Mouse (Mus musculus) layer of hippocampus, adult 2 months (tissue): ENCODE results near the gene Tes. TPM values are rescaled to one million over a fixed set of nuclear protein-coding genes. Genes with fewer than 3 reads are reported as not detected.

Source experiments
- DNase-seq, 2 experiments: peaks; one replicate each; pipeline ENCODE4 v3.0.0; 2022; ENCODE audit warnings: low spot score in 2 of 2
- H3K27ac ChIP-seq: fragments of 200-600 bp; 2 replicates; pipeline ENCODE4 v1.8.1; 2022
- H3K4me3 ChIP-seq: fragments of 200-600 bp; 2 replicates; pipeline ENCODE4 v1.8.1; 2022; ENCODE audit warnings: mild to moderate bottlenecking
- CTCF ChIP-seq: fragments of 200-600 bp; conservative IDR thresholded peaks from 2 replicates; pipeline ENCODE4 v1.8.1; 2022; ENCODE audit warnings: antibody characterized with exemption, mild to moderate bottlenecking, moderate library complexity
- total RNA-seq, 2 experiments: library from RNA; stranded (reverse); gene quantifications; 2 replicates each; pipeline ENCODE4 v1.2.3; 2021

Gene Tes
- total RNA-seq, 2 experiments from 2014 or later: 1.8 to 2.8 TPM

GRCm38 (mm10) chr6:17097301-17097700 is 32.4 kb downstream of the Tes start:
- DNase-seq: no peak
- Histone ChIP-seq H3K4me3 (no peak overlapping the region), H3K27ac (no peak overlapping the region)
- no peak for TF ChIP-seq CTCF

DNA sequence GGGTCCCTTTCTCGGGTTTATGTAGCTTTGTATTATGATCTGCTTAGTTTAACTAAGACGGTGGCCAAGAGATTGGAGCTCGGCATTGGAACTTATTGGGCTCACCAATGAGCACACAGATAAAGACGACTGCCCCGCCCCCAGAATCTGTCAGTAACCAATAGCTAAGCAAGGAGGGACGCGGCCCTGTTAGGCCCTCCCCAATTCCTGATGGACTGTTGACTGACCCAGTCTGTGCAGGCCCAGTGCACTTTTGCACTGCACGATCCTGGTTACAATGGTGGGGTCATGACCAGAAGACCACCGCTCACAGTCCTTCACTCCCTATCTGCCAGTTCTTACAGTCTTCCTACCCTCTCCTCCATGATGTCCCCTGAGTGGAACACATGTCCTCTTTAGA is 33.6 kb downstream of the Tes start:
- no peak for DNase-seq
- Histone ChIP-seq H3K27ac (no peak overlapping the region), H3K4me3 (no peak overlapping the region)
- TF ChIP-seq CTCF: no peak

DNA sequence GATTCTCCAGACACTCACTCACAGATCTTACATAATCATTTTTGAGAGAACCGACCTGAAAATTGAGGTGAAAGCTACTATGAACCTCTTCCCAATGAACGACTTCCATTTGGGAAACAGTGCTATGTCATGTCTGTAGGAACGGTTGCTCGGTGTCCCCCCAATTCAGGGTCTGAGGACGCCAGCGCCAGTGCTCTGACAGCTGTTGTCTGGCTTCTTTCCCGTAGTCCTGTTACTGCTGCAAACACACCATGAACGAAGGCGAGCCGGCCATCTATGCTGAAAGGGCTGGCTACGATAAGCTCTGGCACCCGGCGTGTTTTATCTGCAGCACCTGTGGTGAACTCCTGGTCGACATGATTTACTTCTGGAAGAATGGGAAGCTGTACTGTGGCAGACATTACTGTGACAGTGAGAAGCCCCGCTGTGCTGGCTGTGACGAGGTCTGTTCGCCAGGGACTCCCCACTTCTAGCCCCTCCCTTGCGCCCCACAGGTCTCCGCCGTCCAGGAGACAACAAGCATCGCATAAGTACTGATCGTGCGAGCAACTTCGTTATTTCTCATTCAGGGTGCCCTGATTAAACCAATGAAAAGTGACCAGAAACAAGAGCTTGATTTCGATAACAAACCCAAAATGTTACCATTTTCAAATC is 34.7 kb downstream of the Tes start:
- H3K27ac ChIP-seq: no peak overlapping the region
- TF ChIP-seq CTCF: no peak
- H3K4me3 ChIP-seq: no peak overlapping the region
- DNase-seq: no peak

DNA sequence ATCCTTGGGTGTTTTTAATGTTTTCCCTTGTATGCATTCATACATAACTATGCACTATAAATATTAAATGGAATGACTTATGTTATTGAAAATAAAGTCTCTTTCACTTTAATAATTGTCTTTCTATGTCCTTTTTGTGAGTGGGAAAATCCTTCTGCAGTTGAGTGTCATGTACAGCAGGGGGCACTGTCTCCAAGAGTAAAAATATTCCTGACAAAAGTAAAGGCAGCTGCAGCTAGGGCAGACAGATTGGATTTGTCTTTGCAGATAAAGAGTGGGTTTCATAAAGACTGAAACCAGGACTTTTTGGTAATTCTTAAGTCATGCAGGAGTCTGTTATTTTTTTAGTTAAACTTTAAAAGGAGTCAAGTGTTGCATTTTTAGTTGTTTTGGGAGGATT is 40.8 kb downstream of the Tes start:
- H3K4me3 ChIP-seq: no peak overlapping the region
- no peak overlapping the region for H3K27ac ChIP-seq
- DNase-seq: peak; percentile 55 to 76
- TF ChIP-seq CTCF: peak; percentile 94

DNA sequence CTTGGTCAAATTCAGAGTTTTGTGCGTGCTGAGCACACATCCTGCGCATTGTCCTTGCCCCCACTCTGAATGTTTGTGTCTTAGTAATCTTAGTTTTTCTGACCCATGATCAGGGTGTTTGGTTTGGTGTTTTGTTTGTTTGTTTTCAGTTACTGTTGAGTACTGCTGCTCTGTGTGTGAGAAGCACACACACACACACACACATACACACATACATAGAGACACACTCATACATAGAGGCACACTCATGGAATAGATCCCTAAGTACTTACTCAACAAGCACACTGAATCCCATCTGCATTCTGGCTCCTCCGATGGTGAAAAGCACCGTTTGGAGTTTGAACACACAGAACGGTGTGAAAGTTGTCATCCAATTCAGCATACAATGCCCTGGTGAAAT is 41.5 kb downstream of the Tes start:
- no peak overlapping the region for H3K27ac ChIP-seq
- TF ChIP-seq CTCF: no peak
- H3K4me3 ChIP-seq: no peak overlapping the region
- no peak for DNase-seq

DNA sequence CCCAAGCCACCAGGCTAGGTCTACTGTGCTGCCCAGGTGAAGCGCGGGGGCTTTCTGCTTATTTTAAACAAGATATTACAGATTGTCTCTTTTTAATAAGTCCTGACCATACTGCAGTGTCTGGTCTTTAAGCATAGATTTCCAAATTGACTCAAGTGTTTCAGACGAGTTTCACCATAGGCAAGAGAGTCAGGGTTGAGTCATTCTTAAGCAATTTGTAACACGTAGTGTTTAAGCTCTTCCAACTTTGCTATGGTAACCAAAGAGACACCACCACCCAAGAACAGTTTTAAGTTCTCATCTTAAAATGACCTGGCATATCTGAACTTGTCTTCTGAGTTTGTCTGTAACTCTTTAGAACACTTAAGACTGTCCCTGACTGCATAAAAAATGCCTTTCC is 44.3 kb downstream of the Tes start:
- no peak for TF ChIP-seq CTCF

DNA sequence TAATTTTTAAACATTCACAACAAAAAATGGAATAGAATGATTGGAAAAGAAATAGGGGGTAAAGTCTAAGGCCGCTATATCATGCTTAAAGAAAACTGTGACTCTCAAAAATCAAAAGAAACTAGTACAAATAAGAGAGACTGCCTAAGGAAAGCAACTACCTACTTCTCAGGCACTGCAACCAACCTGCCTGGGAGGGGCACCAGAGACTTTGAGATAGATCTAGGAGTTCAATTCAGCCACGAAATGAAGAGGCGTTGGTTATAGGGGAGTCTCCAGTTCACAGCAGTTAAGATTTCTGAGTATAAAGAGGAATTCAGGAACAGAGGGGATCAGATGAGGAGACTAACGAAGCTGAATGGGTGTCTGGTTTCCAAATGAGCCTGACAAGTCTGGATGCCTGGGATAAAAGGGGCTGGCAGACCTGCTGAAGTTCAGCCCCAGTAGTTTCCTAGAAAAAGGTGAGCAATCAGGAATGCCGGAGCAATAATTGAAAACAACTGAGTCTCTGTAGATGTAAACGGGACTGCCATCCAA is 45.7 kb downstream of the Tes start:
- no peak overlapping the region for H3K4me3 ChIP-seq
- TF ChIP-seq CTCF: peak; percentile 69
- DNase-seq: no peak
- H3K27ac ChIP-seq: no peak overlapping the region

More for the DNA sequence above, 44.3 kb downstream of the Tes start:
- Histone ChIP-seq H3K4me3 (no peak overlapping the region), H3K27ac (no peak overlapping the region)
- DNase-seq: no peak

- H3K4me3 ChIP-seq: no peak overlapping the region
- DNase-seq: no peak
- no peak for TF ChIP-seq CTCF
- H3K27ac ChIP-seq: no peak overlapping the region
These were observed 47.1 kb downstream of the Tes start for GRCm38 (mm10) chr6:17112081-17112480.

GRCm38 (mm10) chr6:17112990-17113389 is 48.0 kb downstream of the Tes start:
- no peak for TF ChIP-seq CTCF
- Histone ChIP-seq H3K4me3 (no peak overlapping the region), H3K27ac (no peak overlapping the region)
- no peak for DNase-seq

- DNase-seq: no peak
- H3K4me3 ChIP-seq: no peak overlapping the region
- TF ChIP-seq CTCF: no peak
- H3K27ac ChIP-seq: no peak overlapping the region
These were observed 49.6 kb downstream of the Tes start for GRCm38 (mm10) chr6:17114588-17114987.

DNA sequence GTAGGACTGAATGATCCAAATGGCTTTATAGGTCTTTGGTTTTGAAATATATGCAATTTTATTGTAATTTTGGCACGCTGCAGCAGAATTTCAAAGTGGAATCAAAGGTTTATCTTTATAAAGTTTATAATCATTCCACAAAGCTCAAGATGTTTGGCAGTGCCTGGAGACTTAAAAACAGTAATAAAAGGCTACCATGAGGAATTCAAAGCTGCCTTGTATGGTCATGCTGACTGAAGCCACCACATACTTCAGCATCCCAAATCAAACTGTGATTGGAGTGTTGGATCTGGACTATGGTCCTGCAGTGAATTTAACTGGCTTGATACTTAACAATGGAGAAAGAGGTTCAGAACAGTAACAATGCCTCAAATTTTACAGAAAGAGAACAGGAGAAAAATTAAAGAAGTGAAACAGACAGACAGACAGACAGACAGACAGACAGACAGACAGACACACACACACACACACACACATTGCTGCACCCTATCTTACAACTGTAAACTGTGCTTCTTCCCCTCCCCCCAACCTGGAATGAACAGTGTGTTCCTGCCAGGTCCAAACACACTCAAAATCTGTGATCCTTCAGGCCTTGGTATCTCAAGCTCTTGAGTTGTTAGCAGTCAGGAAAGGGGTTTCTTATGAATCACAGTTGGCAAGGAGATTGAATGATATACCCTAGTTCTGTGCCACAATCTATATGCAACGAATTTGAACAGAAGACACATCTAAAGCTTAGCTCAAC is 50.3 kb downstream of the Tes start:
- no peak overlapping the region for H3K27ac ChIP-seq
- no peak for TF ChIP-seq CTCF
- DNase-seq: no peak
- H3K4me3 ChIP-seq: no peak overlapping the region

DNA sequence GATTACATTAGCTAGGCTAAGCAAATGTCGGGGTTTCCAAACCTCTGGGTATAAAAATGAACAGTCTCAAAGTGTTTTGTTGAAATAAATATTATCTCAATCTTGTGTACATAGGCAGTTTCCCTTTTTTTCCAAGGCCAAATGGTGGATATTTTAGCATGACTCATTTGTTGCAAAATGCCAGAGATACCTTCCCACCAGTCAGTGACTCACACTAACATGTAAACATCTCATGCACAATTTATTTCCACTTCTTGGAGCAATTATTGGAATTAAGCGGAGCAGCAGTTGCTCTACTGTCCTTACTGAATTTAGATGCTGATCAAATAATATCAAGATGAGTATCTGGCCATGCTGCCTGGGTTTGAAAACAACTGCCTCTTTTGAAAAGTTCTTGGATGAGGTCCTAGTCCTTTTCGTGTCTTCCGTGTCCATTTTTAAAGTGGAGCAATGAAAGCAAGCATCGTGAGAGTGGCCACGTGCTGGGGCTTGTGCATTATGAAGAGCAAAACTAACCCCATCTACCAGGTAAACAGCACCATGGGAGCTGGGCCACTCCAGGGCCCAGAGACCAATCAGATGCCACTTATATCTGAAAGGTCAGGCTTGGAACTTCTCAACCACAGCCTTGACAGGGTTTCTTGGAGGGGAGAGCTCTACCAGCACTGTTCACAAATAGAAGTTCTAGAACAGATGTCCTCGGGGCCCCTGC is 54.7 kb downstream of the Tes start:
- no peak overlapping the region for H3K4me3 ChIP-seq
- H3K27ac ChIP-seq: peak overlapping the region; percentile 8; the same call in 1 of the 2 replicates
- no peak for DNase-seq
- no peak for TF ChIP-seq CTCF

DNA sequence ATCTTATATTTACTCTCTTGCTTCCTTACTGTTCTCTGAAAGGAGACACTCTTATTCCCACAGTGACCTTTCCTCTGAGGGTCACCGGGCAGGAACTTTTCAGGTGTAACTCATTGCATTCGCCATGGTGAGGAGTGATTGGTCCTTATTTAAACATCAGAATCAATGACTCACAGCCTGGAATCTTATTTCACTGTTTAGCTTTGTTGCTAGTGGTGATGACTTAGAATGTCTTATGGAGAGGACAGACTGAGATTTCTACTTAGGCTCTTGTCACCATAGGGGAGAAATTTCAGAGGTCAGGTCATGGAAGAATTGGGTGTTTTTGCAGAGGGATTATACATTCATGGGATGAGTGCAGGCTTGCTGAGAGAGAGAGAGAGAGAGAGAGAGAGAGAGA is 75.1 kb downstream of the Tes start:
- Histone ChIP-seq H3K4me3 (no peak overlapping the region), H3K27ac (no peak overlapping the region)
- TF ChIP-seq CTCF: no peak
- no peak for DNase-seq
